Mouse (Mus musculus): ENCODE results near the gene 1700003F12Rik. TPM values are rescaled to one million over a fixed set of nuclear protein-coding genes. Genes with fewer than 3 reads are reported as not detected.

The 1700003F12Rik gene
- total RNA-seq (2021), result under 1 TPM in 1 of 2 experiments, not detected in 1; 0.99 TPM

DNA sequence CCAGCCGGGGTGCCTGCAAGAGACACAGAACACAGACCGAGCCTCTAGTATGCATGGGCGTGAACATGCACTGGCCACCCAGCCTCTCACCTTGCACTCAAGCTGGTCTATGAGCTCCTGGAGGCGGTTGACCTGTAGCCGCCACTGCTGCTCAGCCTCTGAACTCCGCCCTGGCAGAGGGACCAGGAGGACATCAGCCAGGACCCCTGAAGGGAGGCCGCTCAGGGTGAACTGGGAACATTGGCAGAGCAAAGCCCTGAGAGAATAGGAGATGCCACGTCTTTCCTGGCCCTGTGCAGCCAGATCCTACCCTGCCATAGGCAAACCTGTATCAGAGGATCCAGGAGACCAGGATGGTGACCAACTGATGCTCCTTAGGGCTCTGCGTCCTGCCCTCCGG lies at the start of gene 1700003F12Rik:
1700003F12Rik (plus strand) TSS at position 375 of the 400 bp plus-strand sequence.
- DNase-seq, result no peak

DNA sequence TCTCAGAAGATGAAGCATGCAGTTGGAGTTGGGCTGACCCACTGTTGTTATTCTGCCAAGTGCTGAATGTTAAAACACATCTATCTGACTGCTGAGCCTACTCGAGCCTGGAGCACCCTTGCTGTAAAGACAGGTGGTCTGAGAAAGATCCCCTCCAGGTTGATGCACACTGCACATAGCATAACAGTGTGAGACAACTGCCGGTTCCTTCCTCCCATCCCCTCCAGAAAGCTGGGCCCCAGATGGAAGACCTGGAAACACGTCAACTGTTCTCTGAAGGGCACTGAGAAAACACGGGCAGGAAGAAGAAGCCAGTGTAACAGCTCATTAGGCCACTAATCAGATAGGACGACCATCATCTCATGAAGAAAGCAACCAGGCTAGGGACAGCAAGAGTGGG lies 48.3 kb upstream of the 1700003F12Rik start:
- DNase-seq, result no peak

DNA sequence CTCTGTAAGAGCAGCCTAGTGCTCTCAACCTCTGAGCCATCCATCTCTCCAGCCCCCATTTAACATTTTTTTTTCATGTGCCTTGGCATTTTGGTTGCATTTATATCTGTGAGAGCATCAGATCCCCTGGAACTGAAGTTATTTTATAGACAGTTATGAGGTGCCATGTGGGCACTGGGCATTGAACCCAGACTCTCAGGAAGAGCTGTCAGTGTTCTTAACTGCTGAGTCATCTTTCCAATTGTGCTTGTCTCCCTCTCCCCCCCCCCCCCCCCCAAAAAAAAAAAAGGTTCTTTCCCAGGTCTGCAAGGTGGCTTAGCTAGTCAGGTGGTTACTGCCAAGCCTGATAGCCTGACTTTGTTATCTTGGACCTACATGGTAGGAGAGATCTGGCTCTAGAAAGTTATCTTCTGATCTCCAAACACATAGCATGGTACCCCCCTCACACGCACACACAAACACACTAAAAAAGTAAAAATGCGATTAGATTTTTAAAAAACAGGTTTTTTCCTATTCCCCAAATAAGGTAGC lies 47.1 kb upstream of the 1700003F12Rik start:
- DNase-seq, result no peak

DNA sequence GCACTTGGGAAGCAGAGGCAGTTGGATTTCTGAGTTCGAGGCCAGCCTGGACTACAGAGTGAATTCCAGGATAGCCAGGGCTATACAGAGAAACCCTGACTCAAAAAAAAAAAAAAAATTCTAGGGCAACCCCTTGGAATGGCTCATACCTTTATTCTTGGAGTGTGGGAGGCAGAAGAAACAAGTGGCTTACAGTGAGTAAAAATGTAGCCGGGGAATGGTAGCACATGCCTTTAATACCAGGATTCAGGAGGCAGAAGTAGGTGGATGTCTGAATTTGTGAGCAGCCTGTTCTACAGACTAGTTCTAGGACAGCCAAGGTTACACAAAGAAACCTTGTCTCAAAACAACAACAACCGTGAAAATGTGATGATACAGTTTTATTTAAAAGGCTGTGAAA lies 46.1 kb upstream of the 1700003F12Rik start:
- no peak for DNase-seq

DNA sequence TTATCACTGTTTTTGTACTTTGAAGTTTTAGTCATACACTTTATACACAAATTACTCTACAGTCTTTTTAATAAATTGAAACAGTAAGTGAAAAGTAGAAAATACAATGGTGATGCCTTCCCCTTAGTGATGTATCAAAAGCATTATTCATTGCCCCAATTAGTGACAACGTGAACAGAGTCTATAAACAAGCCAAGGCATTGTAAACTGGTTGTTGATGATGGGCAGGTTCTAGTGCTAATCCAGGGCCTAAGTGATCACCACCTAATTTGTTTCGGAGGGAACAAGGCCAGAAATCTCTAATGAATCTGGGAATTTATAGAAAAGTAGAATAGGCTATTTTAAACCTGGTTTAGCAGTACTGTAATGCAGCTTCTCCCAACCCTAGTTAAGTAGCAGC lies 39.8 kb upstream of the 1700003F12Rik start:
- DNase-seq, result no peak

DNA sequence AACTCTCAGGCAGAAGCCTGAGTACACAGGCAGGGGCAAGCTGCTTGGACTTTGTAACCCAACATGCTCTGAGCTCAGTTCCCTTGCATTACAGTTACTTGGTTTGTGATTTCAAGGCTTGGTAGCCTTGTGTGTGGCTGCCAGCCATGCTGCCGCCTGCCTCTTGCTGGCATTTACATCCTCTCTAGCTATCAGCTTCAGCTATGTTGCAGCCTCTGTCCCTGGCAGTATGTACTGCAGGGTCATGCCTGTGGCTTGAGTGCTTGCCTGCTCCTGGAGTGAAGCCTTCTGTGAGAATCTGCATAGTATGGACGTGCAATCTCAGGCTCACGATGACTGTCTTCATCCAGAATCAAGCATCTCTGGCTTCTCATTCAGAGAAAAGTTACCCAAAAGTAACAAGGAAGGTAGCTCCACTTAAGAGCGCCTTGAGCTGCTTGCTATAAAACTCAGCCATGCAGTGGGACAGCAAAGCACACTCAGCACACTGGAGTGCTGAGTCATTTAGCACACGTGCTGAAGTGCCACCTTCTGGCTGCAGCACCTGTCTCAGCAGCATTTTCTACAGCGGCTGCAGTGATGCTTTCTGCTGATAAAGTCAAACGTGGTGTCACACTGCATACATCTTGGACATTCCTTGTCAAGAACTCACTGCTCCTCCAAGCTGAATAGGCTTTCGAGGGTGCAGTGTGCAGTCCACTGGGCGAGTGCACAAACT lies 39.2 kb upstream of the 1700003F12Rik start:
- peak in 1 of 2 experiments; percentile 15 for DNase-seq

DNA sequence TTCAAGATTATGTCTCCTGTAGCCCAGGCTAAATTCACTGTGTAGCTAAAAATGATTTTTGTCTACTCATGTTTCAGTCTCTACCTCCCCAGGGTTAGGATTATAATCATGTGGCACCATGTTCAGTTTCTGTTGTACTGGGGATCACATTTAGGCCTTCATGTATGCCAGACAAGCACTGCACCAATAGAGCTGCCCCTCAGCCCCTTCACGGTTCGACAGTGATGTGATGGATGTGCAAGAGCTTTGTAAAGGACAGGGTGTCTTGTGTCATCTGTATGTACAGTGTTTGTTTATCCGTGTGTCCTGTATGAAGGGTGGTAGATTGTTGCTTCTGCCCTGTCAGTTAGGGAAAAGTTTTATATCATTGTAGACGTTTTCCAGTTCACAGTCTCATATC lies 38.4 kb upstream of the 1700003F12Rik start:
- no peak for DNase-seq

DNA sequence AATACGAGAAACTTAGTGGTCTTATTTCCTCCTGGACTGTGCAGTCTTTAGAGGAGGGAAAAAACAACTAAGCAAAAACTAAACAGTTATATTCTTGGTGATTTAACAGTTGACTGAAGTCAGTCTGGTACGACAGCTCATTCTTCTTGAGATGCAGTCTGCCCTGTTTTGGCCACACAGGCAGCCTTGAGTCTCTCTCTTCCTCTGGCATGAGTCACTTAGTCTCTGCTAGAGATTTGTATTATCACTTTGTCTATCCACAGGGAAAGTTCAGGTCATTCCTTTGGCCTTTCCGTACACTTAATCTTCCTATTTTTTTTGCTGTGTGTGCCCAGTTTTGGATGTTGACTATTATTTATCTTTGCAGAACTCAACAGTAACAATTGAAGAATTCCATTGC lies 36.7 kb upstream of the 1700003F12Rik start:
- no peak for DNase-seq

DNA sequence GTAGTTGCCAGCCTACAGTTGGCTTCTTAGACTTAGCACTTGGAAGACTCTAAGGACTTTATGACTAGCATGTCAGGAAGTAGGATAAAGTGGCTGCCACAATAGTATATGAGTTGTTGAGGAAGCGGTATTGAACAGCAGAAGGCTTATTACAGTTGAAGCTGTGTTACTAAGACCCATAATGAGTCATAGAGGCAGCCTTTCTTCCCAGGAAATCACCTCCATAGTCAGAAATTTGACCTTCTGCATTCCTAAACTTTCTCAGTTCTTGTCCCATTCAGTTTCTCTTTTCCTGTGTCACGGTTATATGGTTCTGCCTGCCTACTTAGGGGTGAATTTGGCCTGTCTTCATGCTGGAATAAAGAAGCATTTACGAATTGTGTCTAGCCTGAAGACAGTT lies 29.9 kb upstream of the 1700003F12Rik start:
- DNase-seq, result no peak

DNA sequence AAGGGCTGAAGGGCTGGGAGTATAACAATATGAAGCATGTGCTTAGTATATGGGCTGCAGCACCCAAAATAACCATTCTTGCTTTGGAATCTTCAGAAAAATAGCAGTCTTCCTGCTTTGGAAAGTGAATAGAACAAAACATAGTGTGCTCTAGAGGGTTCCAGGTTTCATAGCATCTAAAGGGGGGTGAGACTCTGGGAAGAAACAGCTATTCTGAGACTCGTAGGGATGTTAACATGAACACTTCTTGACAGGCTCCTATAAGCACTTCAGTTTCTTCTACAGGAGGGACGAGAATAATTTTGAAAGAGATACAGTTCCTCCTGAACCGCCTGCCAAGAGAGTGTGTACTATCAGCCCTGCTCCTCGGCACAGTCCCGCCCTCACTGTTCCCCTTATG lies 29.5 kb upstream of the 1700003F12Rik start:
- no peak for DNase-seq

DNA sequence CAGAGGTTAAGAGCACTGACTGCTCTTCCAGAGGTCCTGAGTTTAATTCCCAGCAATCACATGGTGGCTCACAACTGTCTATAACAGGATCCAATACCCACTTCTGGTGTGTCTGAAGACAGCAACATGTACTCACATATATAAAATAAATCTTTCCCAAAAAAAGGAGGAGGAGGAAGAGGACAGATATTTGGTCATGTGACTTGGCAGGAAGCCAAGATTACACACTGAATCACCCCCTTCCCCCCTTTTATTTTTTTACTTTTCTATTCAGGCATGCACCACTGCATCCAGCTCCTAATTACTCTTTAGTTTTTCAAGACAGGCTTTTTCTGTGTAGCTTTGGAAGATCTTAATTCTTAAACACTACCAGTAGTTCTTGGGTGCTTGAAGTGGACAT lies 25.4 kb upstream of the 1700003F12Rik start:
- no peak for DNase-seq

DNA sequence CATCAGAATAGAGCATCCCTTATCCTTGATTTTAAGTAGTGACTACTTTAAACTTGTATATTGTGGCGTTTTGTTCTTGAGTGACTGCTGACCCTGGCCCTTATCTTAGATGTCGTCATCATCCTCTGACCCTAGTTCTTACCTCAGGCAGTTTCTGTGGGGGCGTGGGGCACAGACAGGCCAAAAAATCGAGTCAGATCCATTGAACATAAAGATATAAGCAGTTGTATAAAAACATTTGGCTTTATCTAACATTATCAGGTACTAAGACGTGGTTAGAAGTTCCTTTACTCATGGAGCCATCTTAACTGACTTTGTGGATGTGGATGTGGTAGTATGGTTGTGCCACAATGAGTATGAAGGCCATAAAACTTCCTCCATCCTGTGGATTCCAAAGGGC lies 24.6 kb upstream of the 1700003F12Rik start:
- no peak for DNase-seq

DNA sequence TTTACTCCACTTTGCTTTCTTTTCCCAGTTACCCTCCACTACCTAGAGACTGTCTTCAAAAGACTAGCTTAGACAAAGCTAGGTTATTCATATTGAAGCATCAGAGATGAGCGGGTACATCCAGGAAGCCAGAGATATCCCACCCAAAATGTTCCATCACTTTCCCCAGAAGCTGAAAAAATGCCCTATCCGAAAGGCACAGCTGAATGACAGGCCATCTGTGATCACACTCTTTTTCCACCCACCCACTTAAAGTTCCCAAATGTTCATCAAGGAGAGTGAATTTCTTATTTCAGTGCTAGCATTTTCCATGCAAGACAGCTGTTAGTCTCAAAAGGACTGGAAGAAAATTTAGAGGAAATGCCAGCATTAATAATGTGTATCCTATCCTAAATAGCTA lies 21.6 kb upstream of the 1700003F12Rik start:
- DNase-seq, result peak in 1 of 2 experiments; percentile 45

DNA sequence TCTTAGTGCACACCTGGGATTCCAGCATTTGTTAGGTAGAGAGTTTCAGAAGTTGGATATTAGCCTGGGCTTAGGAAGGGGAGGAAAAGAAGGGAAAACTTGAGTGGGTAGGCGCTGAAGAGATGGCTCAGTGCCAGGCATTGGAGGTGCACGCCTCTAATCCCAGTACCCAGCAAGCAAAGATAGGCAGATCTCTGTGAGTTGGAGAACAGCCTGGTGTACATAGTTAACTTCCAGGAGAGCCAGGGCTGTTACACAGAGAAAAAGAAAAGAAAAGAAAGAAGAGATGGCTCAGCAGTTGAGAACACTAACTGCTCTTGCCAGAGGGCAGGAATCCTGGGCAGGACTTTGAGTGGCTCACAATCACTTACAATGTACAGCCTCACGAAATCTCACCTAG lies 20.4 kb upstream of the 1700003F12Rik start:
- no peak for DNase-seq

DNA sequence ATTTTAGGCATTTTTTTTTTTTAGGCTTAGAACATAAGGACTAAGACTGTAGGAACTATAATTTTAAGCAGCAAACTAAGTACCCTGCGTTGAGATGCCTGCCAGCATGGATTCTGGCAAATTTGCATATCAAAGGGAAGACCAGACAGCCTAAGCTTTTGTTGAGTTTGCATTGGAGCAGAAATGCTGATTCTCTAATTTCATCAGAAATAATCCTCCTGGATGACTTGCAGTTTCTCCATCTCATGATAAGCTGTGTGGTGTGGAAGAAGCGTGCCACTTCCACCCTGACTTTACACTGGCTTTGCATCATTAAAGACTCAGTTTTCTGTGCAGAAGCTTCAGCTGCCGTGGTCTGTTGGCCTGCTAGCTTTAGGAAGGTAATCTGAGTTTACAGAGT lies 14.0 kb upstream of the 1700003F12Rik start:
- no peak for DNase-seq

DNA sequence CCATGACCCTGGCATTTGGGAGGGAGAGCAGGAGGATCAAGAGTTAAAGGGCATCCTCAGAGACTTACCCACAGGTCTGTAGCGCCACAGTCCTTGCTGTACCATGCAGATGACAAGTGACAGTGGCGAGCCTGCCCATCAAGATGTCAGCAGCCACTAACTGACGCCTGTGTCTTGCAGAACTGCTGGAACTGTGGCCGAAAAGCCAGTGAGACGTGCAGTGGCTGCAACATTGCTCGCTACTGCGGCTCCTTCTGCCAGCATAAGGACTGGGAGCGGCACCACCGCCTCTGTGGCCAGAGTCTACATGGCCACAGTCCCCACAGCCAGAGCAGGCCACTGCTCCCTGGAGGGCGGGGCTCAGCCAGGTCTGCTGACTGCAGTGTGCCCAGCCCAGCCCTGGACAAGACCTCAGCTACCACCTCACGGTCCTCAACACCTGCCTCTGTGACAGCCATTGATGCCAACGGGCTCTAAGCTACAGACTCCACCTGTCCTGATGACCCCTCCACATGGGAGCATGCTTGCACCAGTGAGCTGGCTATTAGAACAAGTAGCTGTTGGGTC lies 12.1 kb upstream of the 1700003F12Rik start:
- DNase-seq, result no peak

DNA sequence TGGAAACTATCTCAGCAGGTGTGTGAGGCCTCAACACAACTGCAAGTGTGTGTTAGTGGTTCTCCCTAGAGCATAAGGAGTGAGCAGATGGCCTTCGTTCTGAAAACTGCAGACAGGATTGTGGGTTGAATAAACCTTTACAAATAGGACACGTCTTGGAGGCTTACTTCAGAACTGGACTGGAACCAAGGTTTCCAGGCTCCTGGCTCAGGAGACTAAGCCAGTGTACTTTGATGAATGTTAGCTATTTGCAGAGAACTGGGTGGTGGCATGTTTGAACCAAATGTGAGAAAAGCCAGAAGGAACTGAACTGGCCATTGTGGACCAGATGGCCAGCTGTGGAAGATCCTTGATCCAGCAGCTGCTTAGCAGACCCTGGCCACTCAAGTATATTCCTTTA lies 8.6 kb upstream of the 1700003F12Rik start:
- no peak for DNase-seq

DNA sequence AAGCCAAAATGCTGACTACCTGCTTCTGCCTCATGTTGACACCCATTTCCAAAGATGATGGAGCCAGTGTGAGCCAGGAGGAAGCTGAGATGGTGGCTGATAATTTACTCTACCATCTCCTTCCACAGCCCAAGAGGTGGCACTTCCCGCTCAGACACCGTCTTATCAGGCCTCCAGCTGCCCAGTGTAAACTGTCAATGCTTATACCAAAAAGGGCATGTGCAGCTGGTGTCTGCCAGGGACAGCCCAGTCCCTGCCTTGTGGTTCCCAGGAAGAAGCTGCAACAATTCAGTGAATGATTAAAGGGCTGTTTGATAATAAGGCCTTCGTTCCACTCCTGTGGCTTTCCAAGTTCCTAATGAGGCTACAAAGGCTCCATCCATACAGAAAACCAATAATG lies 8.2 kb upstream of the 1700003F12Rik start:
- no peak for DNase-seq

DNA sequence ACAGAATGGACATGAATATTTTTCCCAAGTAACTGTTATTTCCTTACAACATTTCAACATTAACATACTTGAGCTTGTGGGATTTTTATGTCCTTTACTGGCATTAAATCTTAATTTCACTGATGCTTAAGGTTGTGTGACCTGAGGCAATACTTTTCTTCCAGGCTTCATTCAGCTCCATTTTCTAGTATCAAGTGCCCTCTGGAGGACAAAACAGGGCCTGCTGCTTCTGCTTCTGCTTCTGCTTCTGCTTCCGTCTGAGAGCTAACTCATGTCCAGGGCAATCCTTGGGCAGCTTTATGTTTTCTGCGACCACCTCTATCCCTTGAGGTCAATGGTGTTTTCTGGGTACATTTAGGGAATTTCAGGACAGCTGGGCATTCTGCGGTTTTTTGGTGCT lies 7.2 kb upstream of the 1700003F12Rik start:
- no peak for DNase-seq

DNA sequence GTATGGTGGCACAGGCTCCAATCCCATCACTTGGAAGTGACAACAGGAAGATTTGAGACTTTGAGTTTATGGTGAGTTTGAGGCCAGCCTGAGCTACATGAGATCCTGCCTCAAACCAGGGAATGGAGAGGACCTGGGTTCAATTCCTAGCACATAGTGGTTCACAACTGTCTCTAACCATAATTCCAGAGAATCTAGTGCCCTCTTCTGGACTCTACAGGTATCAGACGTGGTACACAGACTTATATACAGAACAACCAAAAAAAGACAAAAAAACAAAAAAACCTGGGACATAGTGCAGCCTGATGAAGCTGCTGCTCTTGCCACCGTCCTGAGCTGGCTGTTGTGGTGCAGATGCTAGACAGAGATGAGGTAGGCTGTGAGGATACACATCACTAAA lies 5.3 kb upstream of the 1700003F12Rik start:
- DNase-seq, result no peak

DNA sequence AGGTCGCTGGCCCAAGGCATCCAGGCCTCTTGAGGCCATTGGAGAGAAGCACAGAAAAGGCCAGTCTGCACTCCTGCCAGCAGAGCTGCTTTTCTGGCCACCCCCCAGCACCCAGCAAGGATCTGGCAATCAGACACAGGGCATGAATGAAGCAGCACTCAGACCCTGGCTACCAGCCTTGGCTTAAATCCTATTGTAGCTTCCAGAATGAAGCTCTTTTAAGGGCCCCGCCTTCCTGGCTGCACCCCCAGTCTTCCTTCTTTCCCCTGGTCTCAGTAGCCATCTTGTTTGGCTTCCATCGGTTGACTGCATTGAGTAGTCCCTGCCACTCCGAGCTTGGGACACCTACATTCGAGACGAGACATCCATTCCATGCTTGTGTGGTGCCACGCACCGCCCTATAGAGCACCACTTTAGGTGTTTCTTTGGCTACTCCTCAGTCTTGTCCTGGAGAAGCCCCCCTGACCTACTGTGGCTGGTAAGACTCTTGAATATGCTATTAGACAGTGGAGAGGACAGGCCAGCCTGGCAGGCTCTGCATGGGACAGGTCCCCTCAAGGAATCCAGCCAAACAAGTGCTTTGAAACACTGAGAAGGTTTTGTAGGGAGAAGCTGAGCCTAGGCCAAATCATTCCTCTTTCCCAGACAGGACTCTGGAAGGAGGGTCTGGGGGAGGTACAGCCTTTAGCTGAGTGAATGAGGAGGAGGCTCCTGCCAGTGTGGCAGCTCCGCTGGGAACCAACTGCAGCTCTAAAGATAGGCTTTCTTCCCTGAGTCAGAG lies 3.1 kb upstream of the 1700003F12Rik start:
- peak; percentile 70 to 80 for DNase-seq

DNA sequence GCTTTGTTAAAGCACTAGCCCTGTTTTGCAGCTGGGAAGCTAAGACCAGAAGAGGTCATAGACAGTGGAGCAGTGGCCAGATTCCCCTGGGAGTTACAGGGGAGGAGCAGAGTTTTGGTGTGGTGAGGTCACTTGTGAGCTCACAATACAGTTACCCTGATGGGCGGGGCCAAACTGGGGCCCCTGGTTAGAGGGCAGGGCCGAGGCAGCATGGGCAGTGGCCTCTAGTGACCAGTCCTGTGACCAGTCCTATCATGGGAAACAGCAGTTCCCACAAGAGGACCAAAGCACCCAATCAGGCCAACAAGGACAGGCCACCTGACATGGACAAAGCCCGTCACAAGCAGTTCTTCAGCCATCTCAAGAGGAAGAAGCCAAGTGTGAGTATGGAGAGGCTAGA lies 1.8 kb downstream of the 1700003F12Rik start:
- DNase-seq, result no peak

DNA sequence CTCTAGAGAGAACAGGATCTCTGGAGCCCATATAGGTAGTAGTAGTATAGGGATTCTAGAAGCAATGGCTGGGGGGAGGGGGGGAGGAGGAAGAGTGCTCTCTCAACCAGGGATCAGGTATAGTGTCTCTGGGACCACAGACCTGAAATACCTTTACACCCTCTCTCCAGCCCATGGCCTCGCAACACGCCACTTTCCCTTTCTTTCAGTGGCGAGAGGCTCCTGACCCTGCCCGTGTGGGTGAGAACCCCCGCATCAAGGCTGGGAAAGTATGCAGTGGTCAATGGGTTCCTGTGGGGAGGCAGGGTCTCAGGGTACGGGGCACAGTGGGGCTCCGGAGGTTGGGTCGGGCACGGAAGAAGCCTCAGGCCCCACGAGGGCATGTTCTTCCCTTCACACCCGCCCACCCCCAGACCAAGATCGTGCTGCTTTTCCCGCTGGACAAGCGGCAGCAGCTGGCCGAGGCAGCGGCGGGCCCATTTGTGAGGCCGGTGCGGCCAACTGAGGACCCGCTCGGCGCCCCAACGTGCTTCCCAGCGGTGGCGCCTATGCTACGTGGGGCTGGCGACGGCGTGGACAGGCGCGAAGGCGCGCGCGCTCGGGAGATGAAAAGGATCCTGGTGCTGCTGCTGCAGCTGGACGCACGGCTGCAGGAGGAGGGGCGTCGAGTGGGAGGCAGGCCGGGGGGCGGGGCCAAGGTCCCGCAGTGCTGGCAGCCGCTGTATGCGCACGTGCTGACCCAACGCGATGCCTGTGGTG lies 2.4 kb downstream of the 1700003F12Rik start:
- DNase-seq, result peak; percentile 50 to 61

Data from layer of hippocampus, postnatal 36 days (tissue).